9 mouse cellular contexts compared by ENCODE assay signal in genomic region chr9:90076849-90077461, GRCm38 (mm10). TPM values are rescaled to one million over a fixed set of nuclear protein-coding genes. Genes with fewer than 3 reads are reported as not detected.
A peak's percentile ranks its signal among the peaks of the same experiment; 100 is the strongest.
DNase-seq lines count a peak whose midpoint lies in the region; ATAC-seq and TF ChIP-seq lines count a peak whose summit lies in the region.
"Had no signal": no experiment of that assay in that cellular context is flagged by ENCODE, and none has a peak within 500 bp of the region (broad histone marks: within the 10 kb centered on the region; RNA-seq: fewer than 3 reads in every experiment).

No protein-coding gene starts in this region.

- TF ChIP-seq EP300 in heart, postnatal 0 days (IDR thresholded peaks at IDR 0.05; ENCODE audit: low read depth), result no peak

- no peak overlapping the region for H3K4me3 ChIP-seq in heart, postnatal 0 days (ENCODE audit: low read depth, low read length)
- H3K4me3 ChIP-seq in lung, embryonic 14.5 days (ENCODE audit: low read depth, low read length), result no peak overlapping the region
- H3K4me3 ChIP-seq: stomach, embryonic 15.5 days had no signal

- no peak overlapping the region for H3K9ac ChIP-seq in heart, postnatal 0 days (replicated peaks; ENCODE audit: low read depth, low read length)
- no peak overlapping the region for H3K9ac ChIP-seq in lung, embryonic 14.5 days
- H3K9ac ChIP-seq: stomach, embryonic 15.5 days had no signal

- no peaks in the 10 kb centered on the region for H3K9me3 ChIP-seq in heart, postnatal 0 days (replicated peaks; ENCODE audit: control insufficient read depth, low read length)
- no peaks in the 10 kb centered on the region for H3K9me3 ChIP-seq in lung, embryonic 14.5 days (ENCODE audit: low read depth, low read length)
- H3K9me3 ChIP-seq: stomach, embryonic 15.5 days had no signal

- H3K4me2 ChIP-seq in heart, postnatal 0 days (ENCODE audit: low read depth, low read length), result no peak overlapping the region
- no peak overlapping the region for H3K4me2 ChIP-seq in lung, embryonic 14.5 days
- H3K4me2 ChIP-seq: stomach, embryonic 15.5 days had no signal

- DNase-seq in A20 (ENCODE audit: low read depth, low spot score), result peak; percentile 78
- DNase-seq in adrenal gland, adult (ENCODE audit: inconsistent age in 2 of 2, low spot score in 1 of 2), result peak; percentile 79 to 94
- peak; percentile 34 for DNase-seq in embryo, embryonic 11.5 days (ENCODE audit: low read depth, low spot score)
- DNase-seq in heart, postnatal 0 days (ENCODE audit: low spot score), result no peak
- DNase-seq in kidney, postnatal 36 days, result peak; percentile 71 to 90
- peak; percentile 78 for DNase-seq in lung, embryonic 14.5 days
- DNase-seq in retina, postnatal 1 day, result peak; percentile 66
- peak; percentile 47 to 54 for DNase-seq in thymus, postnatal 36 days

- no peaks in the 10 kb centered on the region for H3K27me3 ChIP-seq in heart, postnatal 0 days (ENCODE audit: control insufficient read depth, insufficient read depth, low read length)
- H3K27me3 ChIP-seq in lung, embryonic 14.5 days (ENCODE audit: insufficient read depth, low read length), result no peaks in the 10 kb centered on the region
- H3K27me3 ChIP-seq: stomach, embryonic 15.5 days had no signal

- H3K36me3 ChIP-seq in heart, postnatal 0 days (replicated peaks; ENCODE audit: control insufficient read depth, insufficient read depth, low read length), result no peaks in the 10 kb centered on the region
- H3K36me3 ChIP-seq in lung, embryonic 14.5 days (ENCODE audit: insufficient read depth), result no peaks in the 10 kb centered on the region
- H3K36me3 ChIP-seq: stomach, embryonic 15.5 days had no signal

- WGBS in heart, postnatal 0 days, result 61% methylated on average over 8 of the region's 8 CpGs
- WGBS in lung, embryonic 14.5 days, result 60% methylated on average over 8 of the region's 8 CpGs

- peak; percentile 92 for TF ChIP-seq CTCF in heart, postnatal 0 days (IDR thresholded peaks at IDR 0.05; ENCODE audit: low read depth)
- peak; percentile 93 for TF ChIP-seq CTCF in lung, embryonic 14.5 days (IDR thresholded peaks at IDR 0.05; ENCODE audit: low read depth)

- no peak for ATAC-seq in heart, postnatal 0 days (ENCODE audit: insufficient read depth, low read depth)
- peak; percentile 67; the same call in 1 of the 2 replicates for ATAC-seq in lung, embryonic 14.5 days (ENCODE audit: insufficient read depth)

- no peaks in the 10 kb centered on the region for H3K4me1 ChIP-seq in heart, postnatal 0 days (ENCODE audit: control insufficient read depth, insufficient read depth)
- H3K4me1 ChIP-seq in lung, embryonic 14.5 days (ENCODE audit: insufficient read depth), result no peaks in the 10 kb centered on the region
- H3K4me1 ChIP-seq: stomach, embryonic 15.5 days had no signal

- H3K27ac ChIP-seq in heart, postnatal 0 days (ENCODE audit: low read depth), result no peak overlapping the region
- no peak overlapping the region for H3K27ac ChIP-seq in lung, embryonic 14.5 days (ENCODE audit: low read depth)
- H3K27ac ChIP-seq: stomach, embryonic 15.5 days had no signal

RNA-seq across cellular contexts. Expression of gene Ctsh, which starts 23.0 kb away (rescaled TPM):
- total RNA-seq in heart, postnatal 0 days (2014; rRNA removed; ENCODE audit: low replicate concordance), result 63.6 and 151 TPM in 2 replicates
- 78.8 and 85.5 TPM in 2 replicates for polyA plus RNA-seq in heart, postnatal 0 days (2015; fragmentation: Nextera tagmentation; extraction: Ambion mirVana)
- polyA plus RNA-seq in lung, embryonic 14.5 days (2014; fragmentation: Nextera tagmentation; extraction: Ambion mirVana), result 132 and 177 TPM in 2 replicates

RNA-seq across cellular contexts. Expression of gene Morf4l1, which starts 37.6 kb away (rescaled TPM):
- total RNA-seq in heart, postnatal 0 days (2014; rRNA removed; ENCODE audit: low replicate concordance), result 92.5 and 111 TPM in 2 replicates
- 293 and 300 TPM in 2 replicates for polyA plus RNA-seq in heart, postnatal 0 days (2015; fragmentation: Nextera tagmentation; extraction: Ambion mirVana)
- 416 and 446 TPM in 2 replicates for polyA plus RNA-seq in lung, embryonic 14.5 days (2014; fragmentation: Nextera tagmentation; extraction: Ambion mirVana)
